Mouse (Mus musculus): Measurements from ENCODE around the gene Lrp1.
"Not testable (repeated sequence)": the region's sequence is repeated elsewhere in the genome, so short reads cannot be mapped to it uniquely, and the experiment has no call there.

The Lrp1 gene

GRCm38 (mm10) chr10:127620406-127621190 is at the start of gene Lrp1:
Lrp1 (minus strand) TSS chr10:127621148.
- peak; percentile 55 for DNase-seq (ENCODE audit: low spot score)

DNA sequence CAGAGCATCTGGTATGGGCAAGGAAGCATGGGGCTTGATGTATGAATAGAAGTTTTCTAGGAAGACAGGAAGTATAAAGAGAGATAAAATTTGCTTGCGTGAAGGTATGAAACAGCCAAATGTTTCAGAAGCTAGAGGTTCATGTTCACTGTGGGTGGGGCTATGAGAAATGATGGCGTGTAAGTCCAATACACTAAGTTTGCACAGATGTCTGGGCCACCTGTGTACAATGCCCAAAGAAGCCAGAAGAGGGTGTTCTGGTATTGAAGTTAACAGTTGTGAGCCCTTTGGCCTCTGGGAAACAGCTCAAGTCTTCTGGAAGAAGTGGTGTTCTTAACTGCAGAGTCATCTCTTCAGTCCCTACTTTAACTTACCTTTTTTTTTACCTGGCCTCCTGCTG is 49.2 kb upstream of the Lrp1 start:
- no peak for DNase-seq (ENCODE audit: low spot score)

GRCm38 (mm10) chr10:127669170-127669569 is 48.2 kb upstream of the Lrp1 start:
- DNase-seq (ENCODE audit: low spot score) = peak; percentile 40

GRCm38 (mm10) chr10:127668093-127669050 is 47.4 kb upstream of the Lrp1 start, which contains the start of gene Nab2:
Nab2 (minus strand) TSS chr10:127668568.
- peak; percentile 80 for DNase-seq (ENCODE audit: low spot score)

DNA sequence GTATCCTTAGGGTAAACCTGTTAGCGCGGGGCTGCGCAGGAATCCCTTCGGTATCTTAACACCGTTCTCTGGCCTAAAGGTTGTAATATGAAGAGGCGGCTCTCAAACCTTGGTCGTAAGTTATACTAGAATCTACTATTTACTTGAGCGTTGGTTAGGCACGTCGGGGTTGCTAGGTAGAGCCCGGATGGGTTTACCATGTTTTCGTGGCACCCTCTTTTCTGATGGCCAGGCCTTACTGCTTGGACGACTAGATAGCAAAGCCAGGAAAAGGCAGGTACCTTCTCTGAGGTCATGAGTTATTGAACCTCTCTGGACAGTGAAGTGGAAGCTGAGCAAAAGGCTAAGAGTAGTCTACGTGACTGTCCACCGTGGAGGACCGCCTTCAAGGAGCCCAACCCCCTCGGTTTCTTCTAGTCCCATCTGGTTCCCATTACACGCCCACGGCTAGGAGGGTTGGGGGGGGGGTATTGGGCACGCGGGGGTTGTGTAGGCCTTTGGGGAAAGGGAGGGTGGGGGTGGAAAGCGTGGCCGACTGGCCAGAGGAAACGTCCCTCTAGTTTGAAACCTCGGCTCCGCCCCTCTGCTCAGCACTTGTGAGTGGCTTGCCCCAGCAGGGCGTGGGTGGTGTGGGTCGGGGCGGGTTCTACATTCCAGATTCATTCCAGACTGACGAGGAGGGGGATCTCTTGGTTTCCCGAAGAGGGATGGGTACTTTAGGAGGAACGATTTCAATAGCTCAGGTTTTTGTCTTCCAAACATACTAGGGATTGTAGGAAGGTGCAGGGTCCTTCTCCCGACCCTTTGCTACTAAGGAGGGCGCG is 46.5 kb upstream of the Lrp1 start:
- DNase-seq (ENCODE audit: low spot score) = peak; percentile 93

- DNase-seq (ENCODE audit: low spot score) = peak; percentile 91
These were observed 45.7 kb upstream of the Lrp1 start, which contains the start of gene Nemp1 for GRCm38 (mm10) chr10:127666501-127667268. Nemp1 (plus strand) TSS chr10:127666901.

GRCm38 (mm10) chr10:127665366-127666181 is 44.6 kb upstream of the Lrp1 start:
- no peak for DNase-seq (ENCODE audit: low spot score)

GRCm38 (mm10) chr10:127664891-127665290 is 43.9 kb upstream of the Lrp1 start:
- no peak for DNase-seq (ENCODE audit: low spot score)

DNA sequence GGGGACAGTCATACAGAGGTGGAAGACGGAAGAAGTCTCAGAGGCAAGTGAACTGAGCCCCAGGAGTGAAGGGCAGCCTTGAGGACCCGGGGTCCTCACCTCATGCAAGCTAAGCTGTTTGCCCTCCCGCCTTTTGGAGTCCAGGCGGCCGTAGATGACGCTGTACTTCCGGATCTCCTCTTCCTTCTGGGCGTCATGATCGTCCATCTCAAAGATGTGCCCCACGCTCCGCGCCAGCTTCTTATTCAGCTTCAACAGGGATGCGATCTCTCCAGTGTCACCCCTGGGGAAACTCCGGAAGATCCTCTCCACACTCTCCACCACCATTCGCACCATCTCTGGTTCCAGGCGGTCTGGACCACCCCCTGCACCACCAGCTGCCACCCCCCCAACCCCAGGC is 43.2 kb upstream of the Lrp1 start:
- DNase-seq (ENCODE audit: low spot score) = no peak

- no peak for DNase-seq (ENCODE audit: low spot score)
These were observed 42.6 kb upstream of the Lrp1 start for GRCm38 (mm10) chr10:127663590-127663989.

DNA sequence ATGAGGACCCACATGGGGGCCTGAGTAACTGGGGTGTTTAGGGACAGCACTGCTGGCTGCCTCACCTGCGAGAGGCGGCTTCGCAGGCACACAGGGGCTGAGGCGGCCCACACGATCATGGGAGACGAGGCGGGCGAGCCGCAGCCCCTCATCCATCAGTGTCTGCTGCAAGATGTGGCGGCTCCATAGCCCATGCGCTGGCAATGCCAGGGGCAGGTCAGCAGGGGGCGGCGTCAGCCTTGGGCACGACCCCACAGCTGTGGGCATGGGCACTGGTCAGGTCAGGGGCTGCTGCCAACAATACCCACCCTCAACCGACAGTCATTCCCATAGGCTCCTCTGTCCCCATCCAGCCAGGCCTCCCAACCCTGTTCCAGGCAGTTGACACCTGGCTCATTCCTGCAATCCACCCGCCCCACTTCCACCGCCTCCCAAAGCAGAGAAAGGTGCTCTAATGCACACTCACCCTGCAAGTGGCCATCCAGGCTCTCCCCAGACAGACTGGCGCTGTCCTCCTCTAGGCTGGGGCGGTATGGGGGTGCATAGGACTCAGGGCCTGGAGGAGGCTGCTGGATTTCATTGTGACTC is 41.8 kb upstream of the Lrp1 start:
- peak; percentile 42 for DNase-seq (ENCODE audit: low spot score)

- peak; percentile 79 for DNase-seq (ENCODE audit: low spot score)
These were observed 41.1 kb upstream of the Lrp1 start for GRCm38 (mm10) chr10:127661915-127662663.

GRCm38 (mm10) chr10:127661291-127661914 is 40.5 kb upstream of the Lrp1 start:
- DNase-seq (ENCODE audit: low spot score) = no peak

DNA sequence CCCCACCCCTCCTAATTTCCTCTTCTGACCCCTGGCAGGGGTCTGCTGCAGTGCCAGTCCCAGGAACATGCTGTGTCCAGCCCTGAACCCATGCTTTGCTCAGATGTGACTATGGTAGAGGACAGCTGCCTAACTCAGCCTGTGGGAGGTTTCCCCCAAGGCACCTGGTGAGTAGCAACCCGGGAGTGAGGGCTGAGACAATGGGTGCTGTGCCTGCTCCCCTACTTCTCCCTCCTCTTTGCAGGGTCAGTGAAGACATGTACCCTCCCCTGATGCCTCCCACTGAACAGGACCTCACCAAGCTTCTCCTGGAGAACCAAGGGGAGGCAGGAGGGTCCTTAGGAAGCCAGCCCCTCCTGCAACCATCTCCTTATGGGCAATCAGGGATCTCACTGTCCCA is 38.6 kb upstream of the Lrp1 start:
- DNase-seq (ENCODE audit: low spot score) = no peak

DNA sequence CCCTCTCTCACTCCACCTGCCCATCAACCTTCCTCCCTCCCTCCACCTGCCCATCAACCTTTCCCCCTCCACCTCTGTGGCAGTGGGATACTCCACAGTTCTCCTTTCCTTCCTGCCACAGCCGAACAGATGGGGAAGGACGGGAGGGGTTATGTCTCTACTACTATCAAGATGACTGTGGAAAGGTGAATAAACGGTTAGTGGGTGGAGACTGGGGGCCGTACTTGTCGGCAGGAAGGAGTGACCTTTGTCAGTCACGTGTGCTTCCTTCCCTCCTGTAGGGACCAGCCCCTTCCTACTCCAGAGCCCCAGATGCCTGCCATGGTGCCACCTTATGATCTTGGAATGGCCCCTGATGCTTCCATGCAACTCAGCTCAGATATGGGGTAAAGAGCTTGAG is 37.1 kb upstream of the Lrp1 start:
- DNase-seq (ENCODE audit: low spot score) = no peak

DNA sequence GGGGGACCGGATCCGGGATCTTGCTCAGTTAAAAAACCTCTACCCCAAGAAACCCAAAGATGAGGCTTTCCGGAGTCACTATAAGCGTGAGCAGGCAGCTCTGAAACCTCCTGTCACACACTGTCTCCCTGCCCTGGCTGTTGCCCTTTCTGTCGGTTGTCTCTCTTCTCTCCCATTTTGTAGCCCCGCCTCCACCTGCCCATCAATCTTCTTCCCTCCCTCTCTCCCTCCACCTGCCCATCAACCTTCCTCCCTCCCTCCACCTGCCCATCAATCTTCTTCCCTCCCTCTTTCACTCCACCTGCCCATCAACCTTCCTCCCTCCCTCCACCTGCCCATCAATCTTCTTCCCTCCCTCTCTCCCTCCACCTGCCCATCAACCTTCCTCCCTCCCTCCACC is 36.7 kb upstream of the Lrp1 start:
- not testable (repeated sequence) for DNase-seq (ENCODE audit: low spot score)

- no peak for DNase-seq (ENCODE audit: low spot score)
These were observed 34.1 kb upstream of the Lrp1 start for GRCm38 (mm10) chr10:127654970-127655579.
